Mouse (Mus musculus) brain, embryonic 14.5 days (tissue): ENCODE data around the gene Phldb3.

ENCODE experiments used
- CTCF ChIP-seq: fragments of 200-500 bp; IDR thresholded peaks from 2 replicates; pipeline ENCODE4 v1.5.1; 2012; ENCODE audit warnings: inconsistent platforms, mild to moderate bottlenecking, moderate library complexity, borderline replicate concordance; ENCODE audit not compliant: insufficient read depth, insufficient read length; ENCODE audit errors: extremely low read depth
- POLR2A ChIP-seq: fragments of 200-500 bp; IDR thresholded peaks from 2 replicates; pipeline ENCODE4 v1.6.1; 2012; ENCODE audit warnings: mild to moderate bottlenecking, inconsistent platforms, borderline replicate concordance; ENCODE audit not compliant: poor library complexity, insufficient read depth, insufficient read length, severe bottlenecking; ENCODE audit errors: extremely low read depth

DNA sequence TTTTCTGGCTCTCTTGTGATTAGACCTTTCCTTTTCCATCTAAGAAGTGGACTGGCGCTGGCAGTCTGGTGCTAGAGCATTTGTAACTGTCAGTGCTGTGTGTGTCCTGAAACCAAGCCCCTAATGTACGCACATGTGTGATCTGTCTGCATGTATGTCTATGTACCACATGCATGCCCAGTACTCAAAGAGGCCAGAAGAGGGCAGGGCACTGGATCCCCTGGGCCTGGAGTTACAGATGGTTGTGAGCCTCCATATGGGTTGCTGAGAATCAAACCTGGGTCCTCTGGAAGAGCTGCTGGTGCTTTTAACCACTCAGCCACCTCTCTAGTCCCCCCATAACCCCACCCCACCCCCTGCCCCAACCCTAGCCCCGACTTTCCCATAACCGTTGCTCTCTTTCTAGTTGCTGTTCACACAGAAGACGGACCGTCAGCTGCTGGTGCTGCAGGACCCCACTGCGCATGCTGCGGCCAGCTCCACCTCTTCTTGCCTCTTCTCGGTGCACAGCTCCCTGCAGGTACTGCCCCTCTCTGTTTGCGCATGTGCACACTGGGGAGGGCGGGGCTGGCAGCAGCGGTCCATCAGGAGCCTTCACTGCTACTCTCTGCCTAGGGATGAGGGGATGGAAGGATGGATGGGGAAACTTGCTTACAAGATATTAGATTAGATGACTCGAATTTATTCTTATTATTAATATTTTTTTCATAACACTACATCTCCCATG is 9.3 kb downstream of the Phldb3 start:
- no peak for TF ChIP-seq CTCF
- no peak for TF ChIP-seq POLR2A
